Mouse (Mus musculus): ENCODE measurements around the gene Vmn1r57. TPM values are rescaled to one million over a fixed set of nuclear protein-coding genes. Genes with fewer than 3 reads are reported as not detected.
"Not testable (repeated sequence)": the region's sequence is repeated elsewhere in the genome, so short reads cannot be mapped to it uniquely, and the experiment has no call there.

The Vmn1r57 gene
- polyA plus RNA-seq (2015; fragmentation: Nextera tagmentation; extraction: Ambion mirVana), result not detected in 2 replicates

GRCm38 (mm10) chr7:5218193-5218592, at the start of gene Vmn1r57:
TSS of gene Vmn1r57 (plus strand) at chr7:5218493.
- H3K4me2 ChIP-seq (ENCODE audit: low read depth, low read length); H3K27ac ChIP-seq (ENCODE audit: low read length); H3K4me3 ChIP-seq (ENCODE audit: low read depth, low read length); H3K36me3 ChIP-seq (ENCODE audit: control insufficient read depth, insufficient read depth); H3K4me1 ChIP-seq (ENCODE audit: control insufficient read depth, low read depth, low read length); H3K27me3 ChIP-seq (ENCODE audit: control insufficient read depth, insufficient read depth, low read depth, low read length); H3K9me3 ChIP-seq (replicated peaks; ENCODE audit: control insufficient read depth, low read length); ATAC-seq (ENCODE audit: low read depth); H3K9ac ChIP-seq (ENCODE audit: low read depth, low read length): not testable (repeated sequence)
- 29% methylated on average over 1 of the region's 1 CpGs for WGBS (ENCODE audit: insufficient replicate concordance)

- not testable (repeated sequence) for H3K27me3 ChIP-seq (ENCODE audit: control insufficient read depth, insufficient read depth, low read depth, low read length); H3K4me3 ChIP-seq (ENCODE audit: low read depth, low read length); H3K4me1 ChIP-seq (ENCODE audit: control insufficient read depth, low read depth, low read length); H3K27ac ChIP-seq (ENCODE audit: low read length); ATAC-seq (ENCODE audit: low read depth); H3K36me3 ChIP-seq (ENCODE audit: control insufficient read depth, insufficient read depth); H3K4me2 ChIP-seq (ENCODE audit: low read depth, low read length); H3K9me3 ChIP-seq (replicated peaks; ENCODE audit: control insufficient read depth, low read length); H3K9ac ChIP-seq (ENCODE audit: low read depth, low read length)
Measured at GRCm38 (mm10) chr7:5196647-5197046, 21.6 kb upstream of the Vmn1r57 start, which contains the start of gene Vmn1r56. TSS of gene Vmn1r56 (minus strand) at chr7:5196747.

- Histone ChIP-seq H3K4me3 (ENCODE audit: low read depth, low read length) (no peak overlapping the region), H3K27me3 (ENCODE audit: control insufficient read depth, insufficient read depth, low read depth, low read length) (no peaks in the 10 kb centered on the region), H3K36me3 (ENCODE audit: control insufficient read depth, insufficient read depth) (no peaks in the 10 kb centered on the region), H3K9ac (ENCODE audit: low read depth, low read length) (no peak overlapping the region), H3K27ac (ENCODE audit: low read length) (no peak overlapping the region), H3K4me2 (ENCODE audit: low read depth, low read length) (no peak overlapping the region), H3K9me3 (replicated peaks; ENCODE audit: control insufficient read depth, low read length) (no peaks in the 10 kb centered on the region), H3K4me1 (ENCODE audit: control insufficient read depth, low read depth, low read length) (no peaks in the 10 kb centered on the region)
- WGBS (ENCODE audit: insufficient replicate concordance), result 50% methylated on average over 3 of the region's 3 CpGs
- no peak for ATAC-seq (ENCODE audit: low read depth)
Measured at GRCm38 (mm10) chr7:5263051-5263450, 44.8 kb downstream of the Vmn1r57 start.

Other genes starting within 250 kb of the Vmn1r57 start
- gene Sbk3, start 247.3 kb upstream of the Vmn1r57 start, polyA plus RNA-seq (2015; fragmentation: Nextera tagmentation; extraction: Ambion mirVana), result not detected in 2 replicates
- 3.6 and 4.5 TPM in 2 replicates for gene Zfp579, start 222.3 kb upstream of the Vmn1r57 start, polyA plus RNA-seq (2015; fragmentation: Nextera tagmentation; extraction: Ambion mirVana)
- gene Zfp524, start 204.1 kb upstream of the Vmn1r57 start, polyA plus RNA-seq (2015; fragmentation: Nextera tagmentation; extraction: Ambion mirVana), result 7.8 and 10.2 TPM in 2 replicates
- 10.4 and 12.5 TPM in 2 replicates for gene Fiz1, start 203.8 kb upstream of the Vmn1r57 start, polyA plus RNA-seq (2015; fragmentation: Nextera tagmentation; extraction: Ambion mirVana)
- 0.58 and 0.89 TPM in 2 replicates for gene Gm44973, start 203.0 kb upstream of the Vmn1r57 start, polyA plus RNA-seq (2015; fragmentation: Nextera tagmentation; extraction: Ambion mirVana)
- 1.1 and 1.2 TPM in 2 replicates for gene Zfp865, start 198.1 kb upstream of the Vmn1r57 start, polyA plus RNA-seq (2015; fragmentation: Nextera tagmentation; extraction: Ambion mirVana)
- gene Ccdc106, start 197.9 kb upstream of the Vmn1r57 start, polyA plus RNA-seq (2015; fragmentation: Nextera tagmentation; extraction: Ambion mirVana), result 0.16 and 0.40 TPM in 2 replicates
- gene 4632433K11Rik, start 184.4 kb upstream of the Vmn1r57 start, polyA plus RNA-seq (2015; fragmentation: Nextera tagmentation; extraction: Ambion mirVana), result not detected in 2 replicates
- gene Zfp784, start 180.0 kb upstream of the Vmn1r57 start, polyA plus RNA-seq (2015; fragmentation: Nextera tagmentation; extraction: Ambion mirVana), result 1.3 and 1.7 TPM in 2 replicates
- 0.89 and 1.8 TPM in 2 replicates for gene Zfp580, start 167.0 kb upstream of the Vmn1r57 start, polyA plus RNA-seq (2015; fragmentation: Nextera tagmentation; extraction: Ambion mirVana)
- 48.2 and 48.8 TPM in 2 replicates for gene U2af2, start 156.3 kb upstream of the Vmn1r57 start, polyA plus RNA-seq (2015; fragmentation: Nextera tagmentation; extraction: Ambion mirVana)
- gene Epn1, start 138.3 kb upstream of the Vmn1r57 start, polyA plus RNA-seq (2015; fragmentation: Nextera tagmentation; extraction: Ambion mirVana), result 45.2 and 46.6 TPM in 2 replicates
- not detected in 2 replicates for gene Rfpl4, start 101.5 kb upstream of the Vmn1r57 start, polyA plus RNA-seq (2015; fragmentation: Nextera tagmentation; extraction: Ambion mirVana)
- gene Rasl2-9, start 92.5 kb upstream of the Vmn1r57 start, polyA plus RNA-seq (2015; fragmentation: Nextera tagmentation; extraction: Ambion mirVana), result 0.11 and 0.27 TPM in 2 replicates
- gene Vmn1r55, start 68.8 kb upstream of the Vmn1r57 start, polyA plus RNA-seq (2015; fragmentation: Nextera tagmentation; extraction: Ambion mirVana), result not detected in 2 replicates
- not detected in 2 replicates for gene Vmn1r56, start 21.7 kb upstream of the Vmn1r57 start, polyA plus RNA-seq (2015; fragmentation: Nextera tagmentation; extraction: Ambion mirVana)
- gene Gm5065, start 132.0 kb downstream of the Vmn1r57 start, polyA plus RNA-seq (2015; fragmentation: Nextera tagmentation; extraction: Ambion mirVana), result not detected in 2 replicates
- not detected in 2 replicates for gene Nlrp2, start 132.5 kb downstream of the Vmn1r57 start, polyA plus RNA-seq (2015; fragmentation: Nextera tagmentation; extraction: Ambion mirVana)
- not detected in 2 replicates for gene Vmn1r58, start 194.9 kb downstream of the Vmn1r57 start, polyA plus RNA-seq (2015; fragmentation: Nextera tagmentation; extraction: Ambion mirVana)
- gene Vmn1r59, start 238.3 kb downstream of the Vmn1r57 start, polyA plus RNA-seq (2015; fragmentation: Nextera tagmentation; extraction: Ambion mirVana), result not detected in 2 replicates